Mouse (Mus musculus) frontal cortex, postnatal 36 days (tissue): ENCODE measurements around the gene Pard3.

Experiments used
- DNase-seq, 2 experiments: peaks; one replicate each; pipeline ENCODE4 v3.0.0; 2022; ENCODE audit warnings: low spot score in 2 of 2

The Pard3 gene

GRCm38 (mm10) chr8:127182065-127182464 lies 118.4 kb downstream of the Pard3 start:
- DNase-seq = no peak

GRCm38 (mm10) chr8:127183533-127183932 lies 119.8 kb downstream of the Pard3 start:
- no peak for DNase-seq

- no peak for DNase-seq
These were observed 120.3 kb downstream of the Pard3 start for GRCm38 (mm10) chr8:127184025-127184424.

GRCm38 (mm10) chr8:127185897-127186296 lies 122.2 kb downstream of the Pard3 start:
- DNase-seq = no peak

- DNase-seq = no peak
These were observed 125.0 kb downstream of the Pard3 start for GRCm38 (mm10) chr8:127188671-127189070.

- DNase-seq = peak; percentile 66 to 79
These were observed 126.7 kb downstream of the Pard3 start for GRCm38 (mm10) chr8:127190350-127190749.

GRCm38 (mm10) chr8:127191387-127191786 lies 127.7 kb downstream of the Pard3 start:
- DNase-seq = peak; percentile 65 to 71

- no peak for DNase-seq
These were observed 128.1 kb downstream of the Pard3 start for GRCm38 (mm10) chr8:127191824-127192223.

- no peak for DNase-seq
These were observed 128.6 kb downstream of the Pard3 start for GRCm38 (mm10) chr8:127192331-127192730.

- no peak for DNase-seq
These were observed 129.7 kb downstream of the Pard3 start for GRCm38 (mm10) chr8:127193375-127193774.

GRCm38 (mm10) chr8:127194786-127195407 lies 131.2 kb downstream of the Pard3 start:
- no peak for DNase-seq

GRCm38 (mm10) chr8:127196505-127197265 lies 133.0 kb downstream of the Pard3 start:
- no peak for DNase-seq

GRCm38 (mm10) chr8:127207455-127207854 lies 143.8 kb downstream of the Pard3 start:
- DNase-seq = no peak

GRCm38 (mm10) chr8:127210621-127211020 lies 146.9 kb downstream of the Pard3 start:
- no peak for DNase-seq

GRCm38 (mm10) chr8:127214338-127214737 lies 150.6 kb downstream of the Pard3 start:
- DNase-seq = no peak

- DNase-seq = no peak
These were observed 151.2 kb downstream of the Pard3 start for GRCm38 (mm10) chr8:127214748-127215433.

- DNase-seq = no peak
These were observed 156.5 kb downstream of the Pard3 start for GRCm38 (mm10) chr8:127220206-127220605.

- DNase-seq = no peak
These were observed 156.9 kb downstream of the Pard3 start for GRCm38 (mm10) chr8:127220615-127221014.

- DNase-seq = no peak
These were observed 158.7 kb downstream of the Pard3 start for GRCm38 (mm10) chr8:127222361-127222760.

GRCm38 (mm10) chr8:127226996-127227395 lies 163.3 kb downstream of the Pard3 start:
- no peak for DNase-seq

GRCm38 (mm10) chr8:127227407-127227806 lies 163.7 kb downstream of the Pard3 start:
- no peak for DNase-seq

- no peak for DNase-seq
These were observed 165.9 kb downstream of the Pard3 start for GRCm38 (mm10) chr8:127229325-127230232.
